Mouse (Mus musculus): Measurements from ENCODE around the gene Mtmr11. TPM values are rescaled to one million over a fixed set of nuclear protein-coding genes. Genes with fewer than 3 reads are reported as not detected.
"Not testable (repeated sequence)": the region's sequence is repeated elsewhere in the genome, so short reads cannot be mapped to it uniquely, and the experiment has no call there.

The Mtmr11 gene
- polyA plus RNA-seq, 1 experiment = 60.8 TPM

- 49% methylated on average over 10 of the region's 10 CpGs for WGBS
- no peak for DNase-seq (ENCODE audit: low read depth, low spot score)
Measured at GRCm38 (mm10) chr3:96170976-96171545, 9.3 kb downstream of the Mtmr11 start.

GRCm38 (mm10) chr3:96171583-96172196, 9.9 kb downstream of the Mtmr11 start:
- 8% methylated on average over 18 of the region's 18 CpGs for WGBS
- DNase-seq (ENCODE audit: low read depth, low spot score) = peak; percentile 48

- DNase-seq (ENCODE audit: low read depth, low spot score) = peak; percentile 63
- WGBS = under 1% methylated on average over 58 of the region's 58 CpGs
Measured at GRCm38 (mm10) chr3:96172197-96173178, 10.7 kb downstream of the Mtmr11 start, which contains the start of gene Sf3b4. TSS of gene Sf3b4 (plus strand) at chr3:96172332.

GRCm38 (mm10) chr3:96173185-96173584, 11.4 kb downstream of the Mtmr11 start:
- WGBS = 30% methylated on average over 7 of the region's 7 CpGs
- DNase-seq (ENCODE audit: low read depth, low spot score) = no peak

DNA sequence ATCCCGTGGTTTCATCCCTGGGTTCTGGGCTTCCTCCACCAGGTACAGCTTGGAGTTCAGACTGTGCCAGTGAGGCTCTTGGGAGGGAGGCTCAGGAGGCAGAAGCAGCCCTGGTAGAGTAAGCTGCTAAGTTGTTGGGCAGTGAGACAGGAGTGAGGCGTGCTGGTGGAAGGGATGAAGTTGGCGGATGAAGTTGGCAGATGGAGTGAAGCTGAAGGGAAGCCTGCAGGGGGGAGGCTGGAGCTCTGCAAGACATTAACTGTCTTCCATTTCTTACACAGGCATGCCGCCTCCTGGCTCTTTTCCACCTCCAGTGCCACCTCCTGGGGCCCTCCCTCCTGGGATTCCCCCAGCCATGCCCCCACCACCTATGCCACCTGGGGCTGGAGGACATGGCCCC, 12.2 kb downstream of the Mtmr11 start:
- not testable (repeated sequence) for DNase-seq (ENCODE audit: low read depth, low spot score)
- 92% methylated on average over 4 of the region's 4 CpGs for WGBS

DNA sequence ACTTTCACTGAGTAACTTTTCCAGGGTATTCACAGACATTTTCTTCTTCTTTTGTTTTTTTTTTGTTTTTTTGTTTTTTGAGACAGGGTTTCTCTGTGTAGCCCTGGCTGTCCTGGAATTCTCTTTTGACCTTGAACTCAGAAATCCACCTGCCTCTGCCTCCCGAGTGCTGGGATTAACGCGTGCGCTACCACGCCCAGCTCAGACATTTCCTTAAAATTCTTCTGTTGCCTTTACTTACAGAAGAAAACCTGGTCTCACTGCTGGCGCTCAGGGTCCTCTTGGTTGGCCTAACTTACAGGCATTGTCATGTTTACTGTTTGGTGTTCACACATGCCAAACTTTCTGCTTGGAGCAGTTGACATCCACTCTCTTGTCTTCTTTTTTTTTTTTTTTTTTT, 13.4 kb downstream of the Mtmr11 start:
- WGBS = 89% methylated on average over 6 of the region's 6 CpGs
- no peak for DNase-seq (ENCODE audit: low read depth, low spot score)

- 87% methylated on average over 4 of the region's 4 CpGs for WGBS
- DNase-seq (ENCODE audit: low read depth, low spot score) = no peak
Measured at GRCm38 (mm10) chr3:96178427-96178826, 16.6 kb downstream of the Mtmr11 start.

DNA sequence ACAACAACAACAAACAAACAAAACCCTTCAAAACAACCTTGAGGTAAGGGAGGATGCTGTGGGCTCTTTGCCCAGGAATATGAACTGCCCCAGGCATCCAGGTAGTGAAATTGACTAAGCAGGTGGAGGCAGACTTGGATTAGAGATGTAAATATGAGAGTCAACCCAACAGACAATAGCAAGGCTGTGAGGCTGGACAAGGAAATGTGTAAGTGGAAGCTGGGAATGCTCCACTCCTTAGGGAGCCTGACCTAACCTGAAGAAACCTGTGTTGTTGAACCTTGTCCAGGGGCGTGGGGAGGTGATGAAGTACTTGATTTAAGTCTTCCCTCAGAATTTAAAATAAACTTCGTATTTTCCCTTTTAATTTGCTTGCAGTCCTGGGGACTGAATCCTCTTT, 17.1 kb downstream of the Mtmr11 start:
- WGBS = 57% methylated on average over 2 of the region's 2 CpGs
- DNase-seq (ENCODE audit: low read depth, low spot score) = no peak

- WGBS = 45% methylated on average over 4 of the region's 4 CpGs
- no peak for DNase-seq (ENCODE audit: low read depth, low spot score)
Measured at GRCm38 (mm10) chr3:96179531-96179930, 17.7 kb downstream of the Mtmr11 start.

- DNase-seq (ENCODE audit: low read depth, low spot score) = no peak
- 1% methylated on average over 20 of the region's 23 CpGs for WGBS
Measured at GRCm38 (mm10) chr3:96180727-96181477, 19.1 kb downstream of the Mtmr11 start, which contains the start of gene Sv2a. TSS of gene Sv2a (plus strand) at chr3:96181151.

GRCm38 (mm10) chr3:96181510-96182381, 19.9 kb downstream of the Mtmr11 start:
- no peak for DNase-seq (ENCODE audit: low read depth, low spot score)
- WGBS = 45% methylated on average over 12 of the region's 12 CpGs

- 38% methylated on average over 4 of the region's 4 CpGs for WGBS
Measured at GRCm38 (mm10) chr3:96182382-96182776, 20.6 kb downstream of the Mtmr11 start.

GRCm38 (mm10) chr3:96192977-96193376, 31.2 kb downstream of the Mtmr11 start:
- DNase-seq (ENCODE audit: low read depth, low spot score) = no peak

More at GRCm38 (mm10) chr3:96182382-96182776, 20.6 kb downstream of the Mtmr11 start:
- no peak for DNase-seq (ENCODE audit: low read depth, low spot score)

GRCm38 (mm10) chr3:96194966-96195365, 33.2 kb downstream of the Mtmr11 start:
- DNase-seq (ENCODE audit: low read depth, low spot score) = no peak
- 84% methylated on average over 10 of the region's 10 CpGs for WGBS

More at GRCm38 (mm10) chr3:96192977-96193376, 31.2 kb downstream of the Mtmr11 start:
- 60% methylated on average over 12 of the region's 12 CpGs for WGBS

DNA sequence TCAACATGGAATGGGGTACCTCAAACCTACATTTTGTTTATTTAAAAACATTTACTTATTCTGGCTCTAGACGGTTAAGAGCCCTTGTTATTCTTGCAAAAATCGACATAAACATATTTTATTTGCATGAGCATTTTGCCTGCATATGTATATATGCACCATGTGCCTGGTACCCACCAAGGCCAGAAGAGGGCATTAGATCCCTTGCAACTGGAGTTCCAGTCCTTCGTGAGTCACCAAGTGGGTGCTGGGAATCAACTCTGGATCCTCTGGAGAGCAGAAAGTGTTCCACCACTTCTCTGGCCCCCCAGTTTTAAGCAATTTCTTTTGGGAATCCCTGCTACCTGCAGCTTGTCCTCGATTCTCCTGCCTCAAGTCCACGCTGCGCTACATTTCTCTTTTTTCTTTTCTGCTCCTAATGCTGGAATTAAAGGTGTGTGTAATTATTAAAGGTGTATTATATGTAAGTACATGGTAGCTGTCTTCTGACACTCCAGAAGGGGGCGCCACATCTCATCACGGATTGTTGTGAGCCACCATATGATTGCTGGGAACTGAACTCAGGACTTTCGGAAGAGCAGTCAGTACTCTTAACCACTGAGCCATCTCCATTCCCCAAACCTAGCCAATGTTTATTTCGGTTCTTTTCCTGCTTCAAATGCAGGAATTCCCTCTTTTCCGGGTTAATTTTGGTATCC, 34.0 kb downstream of the Mtmr11 start:
- no peak for DNase-seq (ENCODE audit: low read depth, low spot score)
- 92% methylated on average over 11 of the region's 11 CpGs for WGBS

- 15% methylated on average over 27 of the region's 27 CpGs for WGBS
- DNase-seq (ENCODE audit: low read depth, low spot score) = no peak
Measured at GRCm38 (mm10) chr3:96196437-96197128, 34.8 kb downstream of the Mtmr11 start.

GRCm38 (mm10) chr3:96197129-96197749, 35.4 kb downstream of the Mtmr11 start:
- DNase-seq (ENCODE audit: low read depth, low spot score) = peak; percentile 58
- WGBS = under 1% methylated on average over 50 of the region's 50 CpGs

All from large intestine, adult 2 months (tissue).